Mouse (Mus musculus): ENCODE measurements at regions not wholly inside any gene's neighbourhood (a gene's known extent, or its start where the extent isn't known, plus 50 kb on each side); places are given as distances from the start of the nearest gene placed in this dataset.

GRCm38 (mm10) chr3:9110741-9111140, 499.1 kb downstream of the Zfp704 start:
- TF ChIP-seq POLR2A (IDR thresholded peaks at IDR 0.05; ENCODE audit: insufficient read depth, low read length) (no peak), CTCF (IDR thresholded peaks at IDR 0.05; ENCODE audit: low read depth, low read length) (no peak)

All from ES-Bruce4 (cell line).